Mouse (Mus musculus): ENCODE measurements around the gene Fosl1.

DNA sequence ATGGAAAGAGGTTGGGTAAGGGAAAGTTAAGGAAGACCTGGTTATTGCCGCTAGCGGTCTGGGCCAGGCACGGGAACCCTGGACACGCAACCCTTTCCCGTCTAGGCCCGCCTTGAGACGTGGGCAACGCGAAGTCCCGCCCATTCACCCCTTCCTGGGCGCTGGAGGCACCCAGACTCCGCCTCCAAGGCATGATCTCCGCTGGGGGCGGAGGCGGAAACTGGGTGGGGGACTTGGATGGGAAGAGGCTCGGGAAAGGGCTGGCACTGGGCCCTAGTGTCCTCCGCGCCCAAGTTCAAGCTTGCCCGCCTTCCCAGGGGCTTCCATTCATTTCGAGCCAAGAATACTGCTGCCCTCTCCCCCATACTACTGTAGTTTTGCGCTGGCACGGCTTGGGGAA lies 26.4 kb downstream of the Fosl1 start, which contains the start of gene Efemp2:
- no peak for TF ChIP-seq POLR2A (IDR thresholded peaks at IDR 0.05; ENCODE audit: borderline replicate concordance, extremely low read depth, insufficient read depth, insufficient read length, poor library complexity, severe bottlenecking)
- no peak for TF ChIP-seq CTCF (IDR thresholded peaks at IDR 0.05; ENCODE audit: borderline replicate concordance, extremely low read depth, insufficient read depth, insufficient read length)

All from brain, embryonic 14.5 days (tissue).